Mouse (Mus musculus): Measurements from ENCODE around the gene Dusp8.
"Not testable (repeated sequence)": the region's sequence is repeated elsewhere in the genome, so short reads cannot be mapped to it uniquely, and the experiment has no call there.

DNA sequence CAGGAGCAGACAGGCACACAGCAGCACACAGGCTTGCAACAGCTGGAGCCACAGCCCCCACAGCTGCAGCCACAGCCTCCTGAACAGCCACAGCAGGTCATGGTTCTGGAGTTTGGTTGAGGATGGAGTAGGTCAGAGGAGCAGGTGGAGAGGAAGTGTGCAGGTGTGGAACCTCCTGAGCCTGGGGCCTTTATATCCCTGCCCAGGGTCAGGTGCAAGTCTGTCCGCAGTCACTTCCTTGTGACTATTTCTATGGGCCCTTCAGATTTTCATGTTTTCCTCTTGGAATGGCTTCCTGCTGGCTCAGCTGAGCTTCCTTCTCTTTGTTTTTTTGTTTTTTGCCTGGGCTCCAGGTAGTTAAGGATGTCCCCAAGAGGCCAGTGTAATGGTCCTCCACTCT, 25.0 kb upstream of the Dusp8 start, which contains the start of gene Gm45618:
- TF ChIP-seq CTCF (IDR thresholded peaks at IDR 0.05; ENCODE audit: control insufficient read depth, insufficient read depth, insufficient read length); USF1 (IDR thresholded peaks at IDR 0.05; ENCODE audit: low read depth); MAX (IDR thresholded peaks at IDR 0.05): not testable (repeated sequence)
